Mouse (Mus musculus) spleen, adult 2 months (tissue): Measurements from ENCODE around the gene Ndc1. TPM values are rescaled to one million over a fixed set of nuclear protein-coding genes. Genes with fewer than 3 reads are reported as not detected.

Experiments
- DNase-seq, 2 experiments: peaks; one replicate each; pipeline versions ENCODE4 v3.0.0 to v3.0.0-alpha.2; 2012 to 2021; ENCODE audit warnings: low spot score in 2 of 2, low read depth in 1 of 2
- H3K27ac ChIP-seq: fragments of 200-500 bp; 2 replicates; pipeline ENCODE4 v1.5.1; 2012; ENCODE audit warnings: low read length, inconsistent platforms; ENCODE audit not compliant: insufficient read depth
- H3K27me3 ChIP-seq: fragments of 200-500 bp; 2 replicates; pipeline ENCODE4 v1.6.1; 2012; ENCODE audit warnings: mild to moderate bottlenecking, moderate library complexity, low read length, inconsistent platforms; ENCODE audit not compliant: control insufficient read depth, insufficient read depth
- H3K36me3 ChIP-seq: fragments of 200-500 bp; 2 replicates; pipeline ENCODE4 v1.6.1; 2012; ENCODE audit warnings: mild to moderate bottlenecking, low read length, inconsistent platforms; ENCODE audit not compliant: control insufficient read depth, insufficient read depth
- H3K4me1 ChIP-seq: fragments of 200-500 bp; 2 replicates; pipeline ENCODE4 v1.6.1; 2011; ENCODE audit warnings: inconsistent platforms; ENCODE audit not compliant: control insufficient read depth, insufficient read depth, insufficient read length
- H3K4me3 ChIP-seq: fragments of 200-500 bp; 2 replicates; pipeline ENCODE4 v1.5.1; 2011; ENCODE audit warnings: mild to moderate bottlenecking, inconsistent platforms; ENCODE audit not compliant: insufficient read depth, insufficient read length; ENCODE audit errors: extremely low read depth
- CTCF ChIP-seq: fragments of 200-500 bp; IDR thresholded peaks from 2 replicates; pipeline ENCODE4 v1.5.1; 2011; ENCODE audit warnings: mild to moderate bottlenecking, inconsistent platforms; ENCODE audit not compliant: insufficient read depth, insufficient read length, insufficient replicate concordance; ENCODE audit errors: extremely low read depth
- POLR2A ChIP-seq: fragments of 200-500 bp; IDR thresholded peaks from 2 replicates; pipeline ENCODE4 v1.6.1; 2011; ENCODE audit warnings: low read depth, low read length, inconsistent platforms
- WGBS: fragments of 180-500 bp; shearing (Covaris S2); methylation state at CpG from one replicate; pipeline ENCODE4 v1.1.7; 2018; 5-methylcytosine and 5-hydroxymethylcytosine counted together
- polyA plus RNA-seq: library from polyadenylated mRNA; depleted of rRNA; stranded (reverse); fragments of >200 nt; gene quantifications from 2 replicates; pipeline ENCODE4 v1.2.3, GENCODE M21; 2012

The Ndc1 gene
- polyA plus RNA-seq, 1 experiment, result 10.6 TPM

- TF ChIP-seq CTCF (no peak), POLR2A (no peak)
- Histone ChIP-seq H3K27ac (no peak overlapping the region), H3K36me3 (peaks cover 2% of the 10 kb centered on the region), H3K4me1 (no peaks in the 10 kb centered on the region), H3K4me3 (no peak overlapping the region), H3K27me3 (no peaks in the 10 kb centered on the region)
- no peak for DNase-seq
- WGBS, result 95% methylated on average over 5 of the region's 5 CpGs
Observed at GRCm38 (mm10) chr4:107337455-107337854, 30.1 kb upstream of the Ndc1 start.

GRCm38 (mm10) chr4:107341354-107341753, 26.2 kb upstream of the Ndc1 start:
- Histone ChIP-seq H3K4me3 (no peak overlapping the region), H3K27me3 (no peaks in the 10 kb centered on the region), H3K27ac (no peak overlapping the region), H3K36me3 (peaks cover 8% of the 10 kb centered on the region; the same call in 1 of the 2 replicates), H3K4me1 (no peaks in the 10 kb centered on the region)
- no peak for TF ChIP-seq CTCF
- no peak for TF ChIP-seq POLR2A
- DNase-seq, result no peak
- 93% methylated on average over 5 of the region's 5 CpGs for WGBS

- WGBS, result 93% methylated on average over 7 of the region's 7 CpGs
- Histone ChIP-seq H3K4me3 (no peak overlapping the region), H3K27ac (no peak overlapping the region), H3K27me3 (no peaks in the 10 kb centered on the region), H3K36me3 (peaks cover 8% of the 10 kb centered on the region; the same call in 1 of the 2 replicates), H3K4me1 (no peaks in the 10 kb centered on the region)
- no peak for DNase-seq
- TF ChIP-seq CTCF (no peak), POLR2A (no peak)
Observed at GRCm38 (mm10) chr4:107344612-107345011, 23.0 kb upstream of the Ndc1 start.

- Histone ChIP-seq H3K4me1 (no peaks in the 10 kb centered on the region), H3K27me3 (no peaks in the 10 kb centered on the region), H3K27ac (no peak overlapping the region), H3K36me3 (peaks cover 12% of the 10 kb centered on the region; the same call in 1 of the 2 replicates), H3K4me3 (no peak overlapping the region)
- no peak for DNase-seq
- no peak for TF ChIP-seq POLR2A
- no peak for TF ChIP-seq CTCF
- 78% methylated on average over 6 of the region's 6 CpGs for WGBS
Observed at GRCm38 (mm10) chr4:107347221-107347620, 20.4 kb upstream of the Ndc1 start.

- no peak overlapping the region for H3K4me3 ChIP-seq
- no peaks in the 10 kb centered on the region for H3K4me1 ChIP-seq
- 56% methylated on average over 20 of the region's 20 CpGs for WGBS
- no peak for TF ChIP-seq CTCF
- no peak for TF ChIP-seq POLR2A
- no peak for DNase-seq
- H3K36me3 ChIP-seq, result peaks cover 17% of the 10 kb centered on the region
- no peaks in the 10 kb centered on the region for H3K27me3 ChIP-seq
- H3K27ac ChIP-seq, result no peak overlapping the region
Observed at GRCm38 (mm10) chr4:107348529-107349310, 18.9 kb upstream of the Ndc1 start.

GRCm38 (mm10) chr4:107349311-107350008, 18.1 kb upstream of the Ndc1 start:
- Histone ChIP-seq H3K36me3 (peaks cover 18% of the 10 kb centered on the region), H3K27me3 (no peaks in the 10 kb centered on the region), H3K4me1 (no peaks in the 10 kb centered on the region), H3K27ac (no peak overlapping the region), H3K4me3 (no peak overlapping the region)
- peak; percentile 70; the same call in 1 of the 2 replicates for TF ChIP-seq CTCF
- no peak for TF ChIP-seq POLR2A
- DNase-seq, result peak in 1 of 2 experiments; percentile 17
- 85% methylated on average over 8 of the region's 8 CpGs for WGBS
